Mouse (Mus musculus) right cerebral cortex, postnatal 10 days (tissue): ENCODE results near the gene Rsrc1.
A peak's percentile ranks its signal among the peaks of the same experiment; 100 is the strongest.

Source experiments
- DNase-seq, 2 experiments: peaks; one replicate each; pipeline ENCODE4 v3.0.0; 2021; ENCODE audit warnings: low spot score in 2 of 2

Gene Rsrc1

GRCm38 (mm10) chr3:66981101-66981661 is at the start of gene Rsrc1:
TSS of gene Rsrc1 (plus strand) at chr3:66981390.
- no peak for DNase-seq

- DNase-seq = no peak
These were observed 41.5 kb upstream of the Rsrc1 start for GRCm38 (mm10) chr3:66939675-66940074.

- DNase-seq = no peak
These were observed 26.1 kb upstream of the Rsrc1 start for GRCm38 (mm10) chr3:66955126-66955525.

- no peak for DNase-seq
These were observed 21.2 kb upstream of the Rsrc1 start for GRCm38 (mm10) chr3:66959972-66960371.

- no peak for DNase-seq
These were observed 16.3 kb upstream of the Rsrc1 start for GRCm38 (mm10) chr3:66964884-66965283.

- no peak for DNase-seq
These were observed 13.7 kb upstream of the Rsrc1 start for GRCm38 (mm10) chr3:66967508-66967907.

GRCm38 (mm10) chr3:66970261-66970660 is 10.9 kb upstream of the Rsrc1 start:
- no peak for DNase-seq

- DNase-seq = no peak
These were observed 10.4 kb upstream of the Rsrc1 start for GRCm38 (mm10) chr3:66970661-66971331.

- DNase-seq = no peak
These were observed 8.8 kb upstream of the Rsrc1 start for GRCm38 (mm10) chr3:66972191-66972950.

GRCm38 (mm10) chr3:66973391-66973943 is 7.7 kb upstream of the Rsrc1 start:
- DNase-seq = peak in 1 of 2 experiments; percentile 24

- no peak for DNase-seq
These were observed 6.7 kb upstream of the Rsrc1 start for GRCm38 (mm10) chr3:66974501-66974900.

GRCm38 (mm10) chr3:66976889-66977615 is 4.1 kb upstream of the Rsrc1 start:
- DNase-seq = no peak

GRCm38 (mm10) chr3:66977811-66978456 is 3.3 kb upstream of the Rsrc1 start:
- DNase-seq = no peak

GRCm38 (mm10) chr3:66978457-66979381 is 2.5 kb upstream of the Rsrc1 start:
- no peak for DNase-seq

- no peak for DNase-seq
These were observed 1.7 kb upstream of the Rsrc1 start for GRCm38 (mm10) chr3:66979491-66979890.

- DNase-seq = no peak
These were observed 847 bp upstream of the Rsrc1 start for GRCm38 (mm10) chr3:66980111-66980975.

GRCm38 (mm10) chr3:66981706-66982105 is 516 bp downstream of the Rsrc1 start, which contains the start of gene Shox2:
TSS of gene Shox2 (minus strand) at chr3:66981771.
- no peak for DNase-seq

GRCm38 (mm10) chr3:66982181-66982911 is 1.2 kb downstream of the Rsrc1 start:
- DNase-seq = no peak

GRCm38 (mm10) chr3:66983481-66983880 is 2.3 kb downstream of the Rsrc1 start:
- DNase-seq = no peak
